Mouse (Mus musculus) cerebellum, adult (tissue): Measurements from ENCODE around the gene Cntrob.

Experiments used
- ATAC-seq: cut with Nextera tagmentation; 2 replicates; pipeline ENCODE4 v1.9.2; 2017; ENCODE audit warnings: mild to moderate bottlenecking, moderate library complexity, mixed read lengths; ENCODE audit not compliant: insufficient number of reproducible peaks, low FRiP score, low TSS enrichment

Cntrob gene

GRCm38 (mm10) chr11:69251953-69252352, 71.6 kb downstream of the Cntrob start:
- no peak for ATAC-seq

DNA sequence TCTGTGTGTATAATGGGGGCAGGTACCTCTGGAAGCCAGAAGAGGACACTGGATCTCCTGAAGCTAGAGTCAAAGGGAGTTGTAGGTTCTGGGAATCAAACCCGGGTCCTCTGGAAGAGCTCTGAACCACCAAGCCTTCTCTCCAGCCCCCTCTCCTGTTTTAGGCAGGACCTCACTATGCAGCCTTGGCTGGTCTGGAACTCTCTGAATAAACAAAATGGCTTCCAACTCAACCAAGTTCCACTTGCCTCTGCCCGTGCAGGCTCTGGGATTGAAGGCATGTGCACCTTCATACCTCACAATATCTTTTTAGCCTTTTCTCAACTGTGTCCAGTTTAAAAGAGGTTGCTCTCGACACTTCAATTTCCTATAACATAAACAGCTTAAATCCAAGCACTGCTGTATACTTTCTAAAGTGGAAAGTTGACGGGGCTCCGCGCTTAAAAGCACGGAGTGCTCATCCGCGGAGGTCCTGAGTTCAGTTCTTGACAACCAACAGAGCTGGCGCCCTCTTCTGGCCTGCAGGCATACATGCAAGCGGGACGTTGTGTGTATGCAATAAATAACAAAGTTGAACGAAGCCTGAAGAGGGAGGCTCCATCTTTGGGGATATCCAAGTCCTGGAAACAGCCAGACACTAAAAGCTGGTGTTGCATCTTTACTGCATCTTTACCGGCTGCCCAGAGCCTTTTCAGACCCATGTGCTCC, 72.3 kb downstream of the Cntrob start:
- ATAC-seq: no peak

DNA sequence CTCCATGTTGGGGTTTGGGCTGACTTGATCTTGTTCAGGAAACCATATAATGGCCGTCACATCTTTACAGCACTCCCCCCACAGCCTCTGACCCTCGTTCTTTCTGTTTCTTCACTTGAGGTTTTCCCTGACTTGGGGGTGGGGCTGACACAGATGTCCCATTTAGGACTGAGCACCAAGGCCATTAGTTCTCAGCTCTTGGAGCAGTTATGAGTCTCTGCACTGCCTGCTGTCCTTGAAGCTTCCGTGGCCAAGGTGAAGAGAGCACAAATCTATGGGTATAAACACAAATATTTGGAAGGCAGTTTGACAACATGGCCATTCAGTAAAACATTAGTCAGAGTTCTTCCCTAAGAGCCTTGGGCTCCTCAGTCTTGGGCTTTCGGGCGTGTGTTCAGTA, 73.5 kb downstream of the Cntrob start:
- ATAC-seq: no peak
